Mouse (Mus musculus): ENCODE results near the gene Gdf15. TPM values are rescaled to one million over a fixed set of nuclear protein-coding genes. Genes with fewer than 3 reads are reported as not detected.
"Not testable (repeated sequence)": the region's sequence is repeated elsewhere in the genome, so short reads cannot be mapped to it uniquely, and the experiment has no call there.

Gdf15 gene
- polyA plus RNA-seq, 1 experiment, result 3.1 TPM

DNA sequence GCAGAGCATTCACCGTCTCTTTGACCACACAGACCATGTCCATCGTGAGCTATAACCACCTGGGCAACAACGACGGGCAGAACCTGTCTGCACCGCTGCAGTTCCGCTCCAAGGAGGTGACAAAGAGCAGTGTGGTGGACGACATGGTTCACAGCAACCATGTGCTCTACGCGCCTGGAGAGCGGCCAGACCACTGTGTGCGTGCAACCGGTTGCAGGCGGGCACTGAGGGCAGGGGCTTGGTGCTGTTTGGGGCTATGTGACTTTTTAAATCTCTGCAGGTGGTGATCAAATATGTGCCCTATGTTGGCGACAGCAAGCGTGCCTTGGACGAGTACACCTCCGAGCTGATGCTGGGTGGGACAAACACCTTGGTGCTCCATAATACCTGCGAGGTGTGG lies 36.0 kb downstream of the Gdf15 start:
- Histone ChIP-seq H3K27ac (ENCODE audit: insufficient read depth, low read length) (no peak overlapping the region), H3K4me3 (ENCODE audit: insufficient read depth, low read length) (no peak overlapping the region), H3K4me1 (ENCODE audit: control insufficient read depth, insufficient read depth, low read length) (peaks cover 5% of the 10 kb centered on the region; the same call in 1 of the 2 replicates)
- TF ChIP-seq POLR2A (IDR thresholded peaks at IDR 0.05; ENCODE audit: low read depth, low read length) (no peak), CTCF (IDR thresholded peaks at IDR 0.05; ENCODE audit: borderline replicate concordance, insufficient read depth, low read length) (no peak)

DNA sequence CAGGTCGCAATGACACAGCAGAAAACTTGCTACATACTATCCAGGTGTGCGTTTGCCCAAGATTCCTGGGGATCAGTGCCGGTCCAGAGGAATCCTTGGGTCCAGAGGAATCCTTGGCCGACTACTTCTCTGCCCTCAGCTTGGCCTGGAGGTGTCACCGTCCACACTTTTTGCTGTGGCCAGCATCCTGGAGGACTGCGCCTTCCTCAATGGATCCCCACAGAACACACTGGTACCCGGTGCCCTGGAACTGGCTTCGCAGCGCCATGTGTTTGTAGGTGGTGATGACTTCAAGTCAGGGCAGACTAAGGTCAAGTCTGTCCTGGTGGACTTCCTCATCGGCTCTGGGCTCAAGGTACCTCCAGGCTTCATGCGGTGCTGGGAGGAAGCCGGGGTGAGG lies 36.4 kb downstream of the Gdf15 start:
- Histone ChIP-seq H3K27ac (ENCODE audit: insufficient read depth, low read length) (no peak overlapping the region), H3K4me3 (ENCODE audit: insufficient read depth, low read length) (no peak overlapping the region), H3K4me1 (ENCODE audit: control insufficient read depth, insufficient read depth, low read length) (peaks cover 3% of the 10 kb centered on the region; the same call in 1 of the 2 replicates)
- TF ChIP-seq CTCF (IDR thresholded peaks at IDR 0.05; ENCODE audit: borderline replicate concordance, insufficient read depth, low read length) (no peak), POLR2A (IDR thresholded peaks at IDR 0.05; ENCODE audit: low read depth, low read length) (no peak)

DNA sequence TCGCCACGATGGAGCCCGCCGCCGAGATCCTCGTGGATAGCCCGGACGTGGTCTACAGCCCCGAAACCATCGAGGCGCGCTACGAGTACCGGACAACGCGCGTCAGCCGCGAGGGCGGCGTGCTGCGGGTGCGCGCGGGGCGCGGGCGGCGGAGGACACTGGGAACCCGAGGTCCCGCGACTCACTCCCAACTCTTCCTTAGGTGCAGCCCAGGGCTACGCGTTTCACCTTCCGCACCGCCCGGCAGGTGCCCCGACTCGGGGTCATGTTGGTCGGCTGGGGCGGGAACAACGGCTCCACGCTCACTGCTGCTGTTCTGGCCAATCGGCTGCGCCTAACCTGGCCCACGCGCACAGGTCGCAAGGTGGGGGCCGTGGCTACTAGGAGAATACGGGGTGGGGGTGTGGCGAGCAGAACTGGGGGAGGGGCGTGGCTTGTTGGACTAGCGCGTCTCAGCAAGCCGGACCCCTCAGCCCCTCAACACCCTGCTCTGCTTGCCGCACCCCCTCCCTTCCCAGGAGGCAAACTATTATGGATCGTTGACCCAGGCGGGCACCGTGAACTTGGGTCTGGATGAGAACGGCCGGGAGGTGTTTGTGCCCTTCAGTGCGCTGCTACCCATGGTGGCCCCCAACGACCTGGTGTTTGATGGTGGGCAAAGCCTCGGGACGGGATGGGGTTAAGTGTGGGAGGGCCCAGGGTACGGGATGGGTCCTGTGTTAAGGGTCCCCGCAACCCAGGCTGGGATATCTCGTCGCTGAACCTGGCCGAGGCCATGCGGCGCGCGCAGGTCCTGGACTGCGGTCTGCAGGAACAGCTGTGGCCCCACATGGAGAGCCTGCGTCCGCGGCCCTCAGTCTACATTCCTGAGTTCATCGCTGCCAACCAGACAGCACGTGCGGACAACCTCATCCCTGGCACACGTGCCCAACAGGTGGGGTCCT lies 37.4 kb downstream of the Gdf15 start:
- Histone ChIP-seq H3K4me1 (ENCODE audit: control insufficient read depth, insufficient read depth, low read length) (no peaks in the 10 kb centered on the region), H3K27ac (ENCODE audit: insufficient read depth, low read length) (no peak overlapping the region), H3K4me3 (ENCODE audit: insufficient read depth, low read length) (peak overlapping the region; percentile 35)
- TF ChIP-seq POLR2A (IDR thresholded peaks at IDR 0.05; ENCODE audit: low read depth, low read length) (no peak), CTCF (IDR thresholded peaks at IDR 0.05; ENCODE audit: borderline replicate concordance, insufficient read depth, low read length) (no peak)

DNA sequence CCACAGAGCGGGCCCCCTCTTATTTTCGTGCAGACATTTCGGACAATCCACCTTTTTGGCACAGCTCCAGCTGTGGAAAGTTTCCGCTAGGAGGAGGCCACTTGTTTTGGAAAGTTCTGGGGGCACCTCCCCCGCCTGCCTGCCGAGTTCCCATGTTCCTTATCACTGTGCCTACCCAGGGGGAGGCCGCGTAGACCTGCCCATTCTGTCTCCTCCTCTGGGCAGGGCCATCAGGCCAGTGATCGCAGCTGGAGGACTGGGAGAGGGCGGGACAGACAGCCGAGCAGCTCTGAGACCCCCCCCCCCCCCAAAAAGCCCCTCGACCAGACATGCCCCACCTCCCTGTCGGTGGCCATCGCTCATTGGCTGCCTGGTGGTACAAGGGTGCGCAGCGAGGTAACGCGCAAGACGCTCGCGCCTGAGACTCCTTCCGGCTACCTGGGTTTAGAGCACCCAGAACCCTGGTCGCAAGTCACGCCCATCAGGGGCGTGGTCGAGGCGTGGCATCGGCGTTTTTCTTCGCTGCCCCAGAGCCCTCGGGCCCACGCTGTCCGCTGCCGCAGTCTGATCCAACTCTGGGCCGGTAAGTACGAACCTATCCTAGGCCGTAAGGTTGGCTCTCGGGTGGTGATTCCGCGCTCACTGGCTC lies 38.2 kb downstream of the Gdf15 start, which contains the start of gene Isyna1:
TSS of gene Isyna1 (plus strand) at position 413 of the 649 bp plus-strand sequence.
- TF ChIP-seq POLR2A (IDR thresholded peaks at IDR 0.05; ENCODE audit: low read depth, low read length), result peak; percentile 90
- no peak for TF ChIP-seq CTCF (IDR thresholded peaks at IDR 0.05; ENCODE audit: borderline replicate concordance, insufficient read depth, low read length)
- Histone ChIP-seq H3K4me1 (ENCODE audit: control insufficient read depth, insufficient read depth, low read length) (no peaks in the 10 kb centered on the region), H3K4me3 (ENCODE audit: insufficient read depth, low read length) (peak within 1 kb of the TSS; percentile 35), H3K27ac (ENCODE audit: insufficient read depth, low read length) (0 out of 2 replicates have a peak within 1 kb of the TSS, but pooled peaks have one; percentile 4)

DNA sequence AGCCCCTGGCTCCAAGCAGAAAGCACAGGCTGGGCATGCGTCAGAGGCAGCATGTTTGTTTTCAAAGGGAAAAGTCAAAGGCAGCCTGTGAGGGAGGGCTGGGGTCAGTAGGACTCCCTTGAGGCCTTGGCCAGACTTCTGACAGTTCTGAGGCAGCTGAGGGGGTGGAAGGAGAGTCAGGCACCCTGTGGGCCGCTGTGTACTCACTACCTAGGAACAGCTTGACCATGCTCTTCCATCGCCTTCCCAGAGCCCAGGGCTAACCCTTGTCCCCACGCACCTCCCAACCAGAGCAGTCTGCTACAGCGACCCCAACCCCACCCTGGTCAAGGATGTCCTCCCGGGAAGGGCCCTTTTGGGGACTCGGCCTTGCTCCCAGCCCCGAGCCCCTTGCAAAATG lies 39.1 kb downstream of the Gdf15 start:
- H3K4me3 ChIP-seq (ENCODE audit: insufficient read depth, low read length), result no peak overlapping the region
- no peak for TF ChIP-seq CTCF (IDR thresholded peaks at IDR 0.05; ENCODE audit: borderline replicate concordance, insufficient read depth, low read length)
- no peak for TF ChIP-seq POLR2A (IDR thresholded peaks at IDR 0.05; ENCODE audit: low read depth, low read length)

DNA sequence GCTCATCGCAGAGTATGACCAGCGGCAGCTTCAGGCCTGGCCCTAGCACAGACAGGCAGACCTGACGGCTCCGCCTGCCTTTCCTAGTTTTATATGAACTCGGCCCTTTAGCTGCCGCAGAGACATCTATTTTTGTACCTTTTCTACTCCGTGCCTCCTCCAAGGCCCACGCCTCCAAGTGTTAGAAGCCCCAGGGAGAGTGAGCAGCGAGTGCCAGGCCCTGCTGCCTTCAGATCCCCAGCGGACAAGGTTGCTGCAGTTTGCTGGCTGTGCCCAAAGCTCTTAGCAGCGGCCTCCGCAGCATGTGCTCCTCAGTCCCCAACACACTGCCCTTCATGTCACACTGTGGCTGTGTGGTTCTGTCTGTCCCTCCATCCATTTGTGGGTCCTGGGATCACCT lies 40.7 kb downstream of the Gdf15 start:
- Histone ChIP-seq H3K4me1 (ENCODE audit: control insufficient read depth, insufficient read depth, low read length) (no peaks in the 10 kb centered on the region), H3K4me3 (ENCODE audit: insufficient read depth, low read length) (no peak overlapping the region), H3K27ac (ENCODE audit: insufficient read depth, low read length) (no peak overlapping the region)
- TF ChIP-seq CTCF (IDR thresholded peaks at IDR 0.05; ENCODE audit: borderline replicate concordance, insufficient read depth, low read length) (no peak), POLR2A (IDR thresholded peaks at IDR 0.05; ENCODE audit: low read depth, low read length) (no peak)

More for the DNA sequence above, 39.1 kb downstream of the Gdf15 start:
- H3K4me1 ChIP-seq (ENCODE audit: control insufficient read depth, insufficient read depth, low read length), result no peaks in the 10 kb centered on the region
- no peak overlapping the region for H3K27ac ChIP-seq (ENCODE audit: insufficient read depth, low read length)

DNA sequence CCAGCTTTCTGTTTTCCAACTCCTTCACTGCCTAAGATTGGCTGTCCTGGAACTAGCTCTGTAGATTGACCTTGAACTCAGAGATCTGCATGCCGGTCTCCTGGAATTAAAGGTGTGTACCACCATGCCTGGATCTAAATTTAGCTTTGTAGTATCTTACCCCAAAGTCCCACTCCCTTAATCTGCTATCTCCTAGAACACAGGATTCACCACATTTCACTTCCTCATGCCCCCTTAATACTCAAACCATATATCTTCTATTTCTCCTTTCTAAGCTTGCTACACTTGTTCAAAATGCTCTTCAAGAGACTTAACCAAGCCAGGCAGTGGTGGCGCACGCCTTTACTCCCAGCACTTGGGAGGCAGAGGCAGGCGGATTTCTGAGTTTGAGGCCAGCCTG lies 44.3 kb downstream of the Gdf15 start:
- H3K27ac ChIP-seq (ENCODE audit: insufficient read depth, low read length); H3K4me1 ChIP-seq (ENCODE audit: control insufficient read depth, insufficient read depth, low read length): not testable (repeated sequence)

DNA sequence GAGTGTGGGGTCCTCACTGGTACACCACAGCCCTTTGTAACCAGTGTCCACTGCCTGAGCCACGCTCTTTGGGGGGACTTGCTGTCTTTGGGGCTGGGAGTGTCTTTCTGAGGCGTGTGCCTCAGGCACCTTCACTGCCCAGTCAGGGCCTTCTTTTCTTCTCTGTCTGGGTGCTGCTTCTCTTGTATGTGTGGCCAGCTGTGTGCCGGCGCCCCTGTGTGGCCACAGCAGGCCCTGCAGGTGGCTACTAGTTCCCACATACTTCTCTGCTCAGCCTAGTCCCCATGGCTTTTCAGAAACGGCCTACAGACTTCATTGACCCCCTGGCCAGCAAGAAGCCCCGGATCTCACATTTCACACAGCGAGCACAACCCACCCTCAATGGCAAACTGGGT lies 47.0 kb downstream of the Gdf15 start:
- Histone ChIP-seq H3K4me1 (ENCODE audit: control insufficient read depth, insufficient read depth, low read length) (no peaks in the 10 kb centered on the region), H3K4me3 (ENCODE audit: insufficient read depth, low read length) (no peak overlapping the region), H3K27ac (ENCODE audit: insufficient read depth, low read length) (no peak overlapping the region)
- TF ChIP-seq POLR2A (IDR thresholded peaks at IDR 0.05; ENCODE audit: low read depth, low read length), result no peak
- peak; percentile 49 for TF ChIP-seq CTCF (IDR thresholded peaks at IDR 0.05; ENCODE audit: borderline replicate concordance, insufficient read depth, low read length)

More for the DNA sequence above, 44.3 kb downstream of the Gdf15 start:
- not testable (repeated sequence) for H3K4me3 ChIP-seq (ENCODE audit: insufficient read depth, low read length)

DNA sequence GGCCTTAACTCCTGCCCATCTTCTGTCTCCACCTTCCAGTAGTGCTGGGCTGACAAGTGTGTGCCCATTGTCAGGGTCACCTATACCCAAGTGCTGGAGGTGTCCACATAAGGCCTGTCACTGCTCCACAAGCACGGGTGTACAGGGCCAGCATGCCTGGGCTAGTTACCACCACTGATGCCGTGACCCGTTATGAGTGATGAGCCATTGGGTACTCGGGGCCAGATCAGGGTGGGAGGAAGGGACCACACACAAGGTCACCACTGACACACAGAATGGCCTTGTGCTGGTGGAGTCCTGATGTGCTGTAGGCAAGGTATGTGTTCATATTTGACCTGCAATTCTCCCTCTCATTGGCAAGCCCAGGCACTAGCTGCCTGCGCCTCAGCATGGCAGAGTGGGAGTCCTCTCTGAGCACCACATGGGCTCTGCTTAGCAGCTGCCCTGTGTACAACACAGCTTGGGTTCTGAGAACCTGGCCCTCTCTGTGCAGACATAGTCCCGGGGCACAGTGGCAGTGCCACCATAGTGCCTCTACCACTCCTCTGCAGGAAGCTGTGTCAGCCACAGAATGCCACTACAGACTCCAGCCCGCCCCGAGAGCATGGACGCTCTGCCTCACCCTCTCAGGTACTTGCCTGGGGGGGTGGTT lies 47.5 kb downstream of the Gdf15 start:
- H3K27ac ChIP-seq (ENCODE audit: insufficient read depth, low read length), result no peak overlapping the region
- no peaks in the 10 kb centered on the region for H3K4me1 ChIP-seq (ENCODE audit: control insufficient read depth, insufficient read depth, low read length)
- no peak overlapping the region for H3K4me3 ChIP-seq (ENCODE audit: insufficient read depth, low read length)
- TF ChIP-seq CTCF (IDR thresholded peaks at IDR 0.05; ENCODE audit: borderline replicate concordance, insufficient read depth, low read length) (no peak), POLR2A (IDR thresholded peaks at IDR 0.05; ENCODE audit: low read depth, low read length) (no peak)
